Mouse (Mus musculus) CD4-positive, CD25-positive, alpha-beta regulatory T cell, adult 2 months (primary cell): ENCODE data around the gene Tex52.
"Not testable (repeated sequence)": the region's sequence is repeated elsewhere in the genome, so short reads cannot be mapped to it uniquely, and the experiment has no call there.

Experiments used
- DNase-seq: peaks from one replicate; pipeline ENCODE4 v3.0.0-alpha.2; 2012; ENCODE audit warnings: low read depth, low spot score

Gene Tex52

GRCm38 (mm10) chr6:128380594-128381167, 5.4 kb downstream of the Tex52 start:
- not testable (repeated sequence) for DNase-seq

GRCm38 (mm10) chr6:128381254-128381653, 6.0 kb downstream of the Tex52 start:
- DNase-seq, result no peak

DNA sequence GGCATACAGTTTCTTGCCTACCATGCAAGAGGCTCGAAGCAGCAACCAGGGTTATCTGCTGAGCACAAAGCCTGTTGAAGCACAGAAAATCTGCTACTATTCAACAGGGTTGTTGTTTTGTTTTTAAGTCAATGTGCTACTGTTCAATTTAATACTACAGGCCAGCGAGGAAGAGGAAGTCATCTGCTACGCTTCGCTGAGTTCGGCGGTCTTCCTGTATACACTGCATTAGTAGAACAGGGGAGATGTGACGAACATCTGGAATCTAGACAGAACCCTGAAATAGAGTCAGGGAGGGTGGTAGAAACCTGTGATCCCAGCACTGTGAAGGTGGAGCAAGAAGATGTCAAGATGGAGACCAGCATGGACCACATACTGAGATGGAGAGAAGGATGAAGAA, 8.5 kb downstream of the Tex52 start:
- DNase-seq, result no peak

DNA sequence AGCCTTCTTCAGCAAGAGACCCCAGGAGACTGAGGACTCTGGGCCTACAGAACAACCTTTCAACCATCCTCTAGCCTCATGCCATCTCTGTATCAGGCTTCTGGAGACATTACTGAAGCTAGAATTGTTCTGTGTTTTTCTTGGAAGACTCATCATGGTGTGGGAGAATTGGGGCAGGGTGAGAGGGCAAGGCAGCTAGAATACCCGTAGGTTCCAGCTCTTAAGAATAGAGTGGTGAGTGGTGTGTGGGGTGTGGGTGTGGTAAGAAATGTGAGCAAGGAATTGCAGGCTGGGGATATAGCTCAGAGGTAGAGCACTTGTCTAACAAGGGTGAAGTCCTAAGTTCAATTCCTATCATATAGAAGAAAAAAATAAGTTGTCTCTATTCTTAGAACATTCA, 9.8 kb downstream of the Tex52 start:
- DNase-seq, result no peak

GRCm38 (mm10) chr6:128389185-128389584, 13.9 kb downstream of the Tex52 start:
- no peak for DNase-seq

GRCm38 (mm10) chr6:128390683-128391082, 15.4 kb downstream of the Tex52 start:
- no peak for DNase-seq

GRCm38 (mm10) chr6:128397574-128398261, 22.5 kb downstream of the Tex52 start:
- no peak for DNase-seq

DNA sequence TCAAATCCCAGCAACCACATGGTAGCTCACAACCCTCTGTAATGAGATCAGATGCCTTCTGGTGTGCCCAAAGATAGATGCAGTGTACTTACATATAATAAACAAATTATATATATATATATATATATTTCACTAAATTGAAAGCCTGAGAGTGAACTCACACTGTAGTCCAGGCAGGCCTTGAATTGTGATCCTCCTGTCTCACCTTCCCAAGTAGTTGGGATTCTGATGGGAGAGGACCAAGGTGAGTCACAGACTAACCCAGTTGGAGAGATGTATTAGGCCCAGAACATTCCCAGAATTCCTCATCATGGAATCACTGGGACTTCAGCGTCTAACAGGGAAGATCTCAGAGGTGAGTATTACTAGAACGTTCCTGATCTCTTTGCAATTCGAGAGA, 23.7 kb downstream of the Tex52 start, which contains the start of gene Nrip2:
Gene Nrip2 (plus strand): TSS at position 301 of the 400 bp plus-strand sequence.
- no peak for DNase-seq

DNA sequence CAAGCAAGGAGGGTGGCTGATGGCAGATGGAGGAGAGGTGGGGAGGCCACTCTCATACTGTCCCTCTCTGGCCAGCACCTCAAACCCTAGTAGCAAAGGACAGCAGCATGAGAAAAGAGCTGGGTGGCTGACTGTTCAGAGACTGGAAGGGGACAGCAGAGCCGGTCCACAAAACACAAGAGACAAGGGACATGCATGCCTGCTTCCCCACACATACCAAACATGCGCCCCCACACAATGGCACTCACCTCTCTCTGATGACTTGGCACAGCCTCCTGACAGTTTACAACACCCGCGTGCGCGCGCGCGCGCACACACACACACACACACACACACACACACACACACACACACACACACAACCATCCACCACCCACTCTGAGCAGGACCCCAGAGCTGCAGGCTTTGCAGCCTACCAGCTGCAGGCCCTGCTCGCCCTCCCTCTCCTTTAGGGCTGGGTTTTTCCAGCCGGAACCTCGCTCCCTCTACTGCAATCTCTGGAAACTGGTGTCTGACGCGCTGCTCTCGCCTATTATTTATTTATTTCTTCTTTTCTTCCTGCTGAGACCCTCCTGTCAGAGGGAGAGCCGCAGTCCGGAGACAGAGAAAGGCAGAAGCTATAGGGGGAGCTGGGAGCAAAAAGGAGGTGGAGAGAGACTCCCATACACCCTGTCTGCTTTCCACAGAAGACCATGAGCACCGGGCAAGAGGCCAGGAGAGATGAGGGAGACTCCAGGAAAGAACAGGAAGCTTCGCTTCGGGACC, 24.3 kb downstream of the Tex52 start:
- DNase-seq, result no peak

GRCm38 (mm10) chr6:128404708-128405107, 29.5 kb downstream of the Tex52 start:
- DNase-seq, result no peak

GRCm38 (mm10) chr6:128408544-128409125, 33.4 kb downstream of the Tex52 start:
- no peak for DNase-seq

- no peak for DNase-seq
Measured at GRCm38 (mm10) chr6:128410305-128410704, 35.0 kb downstream of the Tex52 start.

GRCm38 (mm10) chr6:128411115-128411514, 35.9 kb downstream of the Tex52 start:
- peak; percentile 82 for DNase-seq

- DNase-seq, result no peak
Measured at GRCm38 (mm10) chr6:128416169-128416568, 40.9 kb downstream of the Tex52 start.

- DNase-seq, result no peak
Measured at GRCm38 (mm10) chr6:128418076-128418475, 42.8 kb downstream of the Tex52 start.

DNA sequence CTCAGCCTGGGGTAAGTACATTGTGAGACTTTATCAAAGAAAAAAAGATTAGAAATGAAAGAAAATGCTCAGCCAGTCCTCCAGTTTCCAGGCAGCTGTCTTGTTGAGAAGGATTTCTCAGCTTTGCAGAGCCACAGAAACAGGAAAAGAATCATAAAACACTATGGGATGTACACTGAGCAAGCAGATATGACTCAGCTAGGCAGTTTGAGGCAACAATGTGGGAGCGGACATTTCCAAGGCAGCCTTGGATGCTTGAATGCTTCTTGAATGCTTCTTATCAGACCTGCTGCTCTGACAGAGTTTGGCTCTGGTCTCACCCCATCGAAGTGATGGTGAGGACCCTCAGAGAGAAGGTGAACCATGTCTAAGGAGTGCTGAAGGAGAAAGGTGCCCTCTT, 45.8 kb downstream of the Tex52 start:
- DNase-seq, result no peak

DNA sequence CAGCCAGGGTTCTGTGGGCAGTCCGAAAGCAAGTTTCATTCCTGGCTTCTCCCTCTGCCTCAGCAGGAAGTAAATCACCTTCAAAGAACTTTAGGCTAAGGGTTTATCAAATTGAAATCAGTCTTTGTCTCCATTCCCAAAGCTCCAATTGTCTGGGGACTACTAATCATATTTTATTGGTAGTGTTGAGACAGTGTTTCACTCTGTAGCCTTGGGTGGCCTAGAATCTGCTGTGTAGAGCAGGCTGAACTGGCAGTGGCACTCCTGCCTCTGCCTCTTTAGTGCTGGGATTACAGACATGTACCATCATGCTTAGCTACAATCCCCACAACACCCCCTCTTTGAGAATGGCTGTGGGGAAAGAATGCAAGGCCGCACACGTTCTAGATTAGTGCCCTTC, 46.2 kb downstream of the Tex52 start:
- no peak for DNase-seq

DNA sequence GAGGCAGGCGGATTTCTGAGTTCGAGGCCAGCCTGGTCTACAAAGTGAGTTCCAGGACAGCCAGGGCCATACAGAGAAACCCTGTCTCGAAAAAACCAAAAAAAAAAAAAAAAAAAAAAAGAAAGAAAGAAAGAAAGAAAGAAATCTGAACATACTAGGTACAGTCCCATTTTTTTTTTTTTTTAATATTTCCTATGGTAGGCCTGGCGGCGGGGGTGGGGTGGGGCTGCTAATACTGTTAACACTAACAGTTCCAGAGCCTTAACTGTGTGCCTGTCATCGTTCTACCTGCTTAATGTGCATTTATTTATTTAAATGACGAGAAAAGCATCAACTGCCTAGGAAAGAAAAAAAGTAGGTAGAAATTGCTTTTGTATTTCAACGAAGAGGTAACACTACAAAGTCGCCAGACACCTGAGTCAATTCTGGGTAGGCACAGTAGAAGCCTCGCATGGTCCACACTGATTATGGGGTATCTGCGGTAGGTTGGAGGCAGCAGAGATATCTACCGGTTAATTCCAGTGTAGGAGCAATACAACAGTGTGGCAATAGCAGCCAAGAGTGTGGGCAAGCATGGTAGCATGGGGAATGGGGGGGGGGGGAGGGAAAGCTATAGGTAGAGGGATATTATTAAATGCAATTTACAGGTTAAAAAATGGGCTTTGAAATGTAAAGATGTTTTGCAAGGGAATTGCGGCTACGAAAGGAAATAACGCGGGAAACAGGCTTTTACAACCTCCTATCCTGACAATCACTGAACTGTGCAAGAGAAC, 48.4 kb downstream of the Tex52 start:
- peak; percentile 16 for DNase-seq

GRCm38 (mm10) chr6:128424269-128425019, 49.2 kb downstream of the Tex52 start, which contains the start of gene Itfg2:
Gene Itfg2 (minus strand): TSS chr6:128424931.
- DNase-seq, result peak; percentile 99

- DNase-seq, result no peak
Measured at GRCm38 (mm10) chr6:128425046-128425445, 49.8 kb downstream of the Tex52 start.

DNA sequence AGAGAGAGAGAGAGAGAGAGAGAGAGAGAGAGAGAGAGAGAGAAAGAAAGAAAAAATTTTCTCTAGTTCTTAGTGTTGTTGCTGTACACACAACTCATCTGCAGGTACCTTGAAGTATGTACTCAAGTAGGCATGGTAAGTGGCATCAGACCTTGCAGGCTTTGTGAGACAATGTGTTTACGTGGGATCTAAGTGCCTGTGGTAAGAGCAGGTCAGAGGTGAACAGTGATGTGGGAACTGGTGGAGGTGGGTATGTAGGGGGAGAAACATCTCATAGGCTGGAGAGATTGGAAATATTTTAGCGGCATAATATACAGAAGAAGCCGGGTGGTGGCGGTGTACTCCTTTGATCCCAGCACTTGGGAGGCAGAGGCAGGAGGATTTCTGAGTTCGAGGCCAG, 52.3 kb downstream of the Tex52 start:
- no peak for DNase-seq
